Mouse (Mus musculus) brain, embryonic 18.5 days (tissue): ENCODE data around the gene Pygl.

Experiments used
- DNase-seq: peaks from one replicate; pipeline ENCODE4 v3.0.0-alpha.2; 2012; ENCODE audit warnings: low read depth, low spot score

The Pygl gene

DNA sequence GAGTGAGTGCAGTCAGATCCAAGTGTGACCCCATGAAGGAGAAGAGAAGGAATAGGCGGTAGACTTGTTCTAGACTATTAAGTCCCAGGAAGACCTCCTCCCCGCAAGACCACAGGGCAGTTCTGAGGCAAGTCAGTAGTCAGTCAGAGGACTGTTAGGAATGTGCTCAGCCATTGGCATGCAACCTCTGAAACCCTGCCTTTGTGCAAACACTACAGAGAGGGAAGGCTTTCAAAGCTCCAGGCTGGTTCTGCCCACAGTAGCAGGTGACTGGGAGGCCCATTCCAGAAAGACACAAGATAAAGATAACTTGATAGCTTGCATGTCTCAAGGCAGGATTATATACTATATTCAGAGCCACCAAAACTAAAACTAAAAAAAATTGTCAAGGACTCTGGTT lies at the start of gene Pygl:
Pygl (minus strand) TSS at position 195 of the 400 bp plus-strand sequence.
- no peak for DNase-seq

DNA sequence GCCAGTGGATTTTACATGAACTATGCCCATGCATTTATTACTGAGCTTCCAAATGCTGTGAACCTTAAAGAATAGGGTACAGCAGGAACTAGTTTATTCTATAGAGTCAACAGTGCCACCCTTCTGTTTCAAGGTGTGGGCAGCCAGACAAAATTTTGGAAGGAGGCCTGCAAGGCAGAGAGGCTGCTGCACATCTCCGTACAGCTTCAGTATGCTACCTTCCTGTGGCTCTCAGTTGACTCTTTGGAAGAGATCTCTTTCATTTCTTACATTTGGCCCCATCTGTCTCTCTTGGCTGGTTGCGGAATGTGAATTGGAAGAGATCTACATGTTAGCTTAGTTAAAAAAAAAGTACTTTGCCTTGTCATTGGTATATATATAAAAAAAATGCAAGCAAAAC lies 49.6 kb upstream of the Pygl start:
- no peak for DNase-seq

DNA sequence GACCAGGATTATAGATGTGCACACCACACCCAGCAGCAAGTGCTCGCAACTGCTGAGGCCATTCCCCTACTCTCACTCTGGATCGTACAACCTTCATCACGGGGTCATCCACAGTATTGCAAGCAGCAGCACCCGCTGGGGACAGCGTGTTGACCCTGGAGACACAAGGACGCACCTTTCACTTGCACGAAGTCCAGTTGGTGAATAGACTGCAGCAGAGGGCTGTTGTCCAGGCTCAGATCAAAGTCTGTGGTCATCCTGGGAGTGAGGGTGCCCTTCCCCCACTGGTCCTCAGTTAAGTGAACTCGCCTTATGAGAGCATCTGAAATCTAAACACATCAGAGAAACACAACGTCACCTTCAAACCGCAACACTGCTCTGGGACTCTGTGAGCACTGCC lies 49.1 kb upstream of the Pygl start:
- no peak for DNase-seq

DNA sequence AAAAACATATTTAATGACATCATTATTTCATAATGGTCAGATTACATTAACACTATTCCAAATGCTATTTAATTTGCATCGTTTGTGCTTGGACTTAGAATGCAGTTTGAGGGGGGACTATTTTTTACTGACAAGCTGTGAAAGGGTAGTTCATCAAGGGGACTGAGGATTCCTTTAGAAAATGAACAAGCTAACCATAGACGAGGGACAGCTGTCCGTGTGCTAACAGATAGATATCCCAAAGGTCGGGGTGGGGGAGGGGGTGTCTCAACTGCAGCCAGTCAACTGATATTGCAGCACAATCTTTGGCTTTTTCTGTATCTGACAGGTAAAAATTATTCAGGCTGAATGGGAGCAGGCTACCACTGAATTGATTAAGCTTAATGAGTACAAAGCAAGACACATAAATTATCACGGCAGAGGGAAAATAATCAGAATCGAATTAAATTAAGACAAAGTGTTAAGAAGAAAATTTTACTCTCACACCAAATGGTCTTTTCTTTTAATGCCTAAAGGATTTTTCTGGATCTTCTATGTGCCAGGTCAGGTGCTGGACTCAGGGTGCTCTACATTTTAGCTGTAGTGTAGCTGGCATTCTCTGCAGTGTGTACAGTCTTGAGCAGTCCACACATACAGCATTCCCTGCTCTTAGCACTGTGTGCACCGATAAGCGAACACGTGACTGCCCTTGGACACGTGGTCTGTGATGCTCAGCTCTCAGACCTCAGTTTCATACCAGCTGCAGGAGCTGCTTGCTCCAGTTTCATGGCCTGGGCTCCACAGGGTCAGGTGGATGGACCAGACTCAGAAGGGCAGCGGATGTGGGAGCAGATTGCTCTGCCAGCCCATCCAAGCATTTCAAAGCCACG lies 46.0 kb upstream of the Pygl start:
- DNase-seq: no peak

- DNase-seq: no peak
These were observed 38.4 kb upstream of the Pygl start for GRCm38 (mm10) chr12:70269724-70270123.

DNA sequence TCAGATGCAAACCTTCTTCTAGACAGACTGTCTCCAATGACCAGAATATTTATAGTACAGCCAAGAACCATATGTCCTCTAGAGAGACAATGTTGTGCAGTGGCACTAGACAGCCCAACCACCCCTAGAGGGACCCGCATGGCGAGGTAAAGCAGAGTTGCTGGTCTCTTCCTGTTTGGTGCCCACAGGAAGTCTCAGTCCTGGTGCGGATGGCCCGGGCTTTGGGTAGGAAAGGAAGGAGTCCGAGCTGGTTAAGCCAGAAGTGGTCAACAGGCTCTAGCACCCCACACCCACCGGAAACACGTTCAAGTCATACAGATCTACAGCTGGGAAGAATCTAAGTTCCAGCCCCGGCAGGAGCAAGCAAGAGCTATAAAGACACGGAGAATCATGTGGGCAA lies 36.0 kb upstream of the Pygl start:
- DNase-seq: no peak

GRCm38 (mm10) chr12:70266494-70266931 lies 35.2 kb upstream of the Pygl start:
- DNase-seq: no peak

GRCm38 (mm10) chr12:70263721-70264120 lies 32.4 kb upstream of the Pygl start:
- no peak for DNase-seq

DNA sequence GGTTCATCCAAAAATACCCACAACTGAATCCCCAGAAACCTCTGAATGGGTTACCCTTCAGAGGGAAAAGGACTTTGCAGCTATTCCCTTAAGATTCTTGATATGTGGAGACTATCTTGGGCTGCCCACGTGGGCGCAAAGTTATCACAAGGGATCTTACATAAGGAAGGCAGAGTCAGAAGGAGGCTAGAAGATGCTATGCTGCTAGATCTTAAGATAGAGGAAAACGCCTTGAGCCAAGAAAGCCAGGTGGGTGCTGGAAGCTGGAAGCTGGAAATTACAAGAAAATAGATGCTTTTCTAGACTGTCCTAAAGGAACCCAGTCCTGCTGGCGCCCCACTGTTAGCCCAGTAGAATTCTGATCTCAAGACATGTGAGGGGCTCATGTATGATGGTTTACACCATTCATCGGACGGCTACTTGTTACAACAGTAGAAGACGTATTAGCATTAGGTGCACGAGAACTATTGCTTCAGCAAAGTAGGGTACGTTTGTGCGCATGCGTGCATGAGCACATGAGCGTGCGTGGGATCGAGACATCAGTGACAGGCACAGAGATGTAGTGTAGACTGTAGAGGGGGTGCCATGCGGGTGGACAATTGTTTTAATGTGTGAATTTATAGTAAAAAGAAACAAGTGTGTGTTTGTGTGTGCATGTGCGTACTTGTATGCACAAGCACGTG lies 31.1 kb upstream of the Pygl start:
- no peak for DNase-seq

DNA sequence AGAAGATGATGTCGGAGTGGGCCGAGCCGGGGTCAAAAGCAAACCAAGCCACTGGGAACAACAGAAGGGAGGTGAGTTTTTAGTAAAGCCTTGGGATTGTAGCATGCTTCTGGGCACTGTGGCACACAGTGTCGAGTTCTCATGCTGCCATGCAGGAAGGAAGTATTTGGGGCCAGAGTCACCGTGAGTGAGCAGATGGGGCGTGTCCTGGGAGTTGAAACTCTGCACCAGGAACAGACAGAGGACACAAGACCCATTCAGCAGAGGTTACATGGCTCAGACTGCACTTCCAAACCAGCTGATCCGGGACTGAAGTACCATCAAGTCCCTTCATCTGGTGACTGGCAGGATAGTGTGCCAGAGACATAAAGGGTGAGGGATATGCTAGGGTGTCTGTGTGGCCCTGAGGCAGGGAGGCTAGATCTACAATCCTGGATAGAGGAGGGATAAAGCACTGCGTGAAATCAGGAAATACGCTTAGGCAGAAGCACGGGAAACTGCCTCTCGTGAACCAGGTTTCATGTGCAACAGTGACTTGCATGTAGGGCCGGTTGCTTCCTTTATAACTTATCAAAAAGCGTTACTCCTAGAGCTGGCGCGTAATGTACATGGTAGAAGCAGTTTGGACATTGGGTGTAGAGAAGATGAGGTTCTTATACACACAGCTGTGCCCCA lies 20.1 kb upstream of the Pygl start:
- DNase-seq: no peak

GRCm38 (mm10) chr12:70249616-70250157 lies 18.4 kb upstream of the Pygl start:
- no peak for DNase-seq

GRCm38 (mm10) chr12:70247683-70248474 lies 16.6 kb upstream of the Pygl start:
- DNase-seq: no peak

DNA sequence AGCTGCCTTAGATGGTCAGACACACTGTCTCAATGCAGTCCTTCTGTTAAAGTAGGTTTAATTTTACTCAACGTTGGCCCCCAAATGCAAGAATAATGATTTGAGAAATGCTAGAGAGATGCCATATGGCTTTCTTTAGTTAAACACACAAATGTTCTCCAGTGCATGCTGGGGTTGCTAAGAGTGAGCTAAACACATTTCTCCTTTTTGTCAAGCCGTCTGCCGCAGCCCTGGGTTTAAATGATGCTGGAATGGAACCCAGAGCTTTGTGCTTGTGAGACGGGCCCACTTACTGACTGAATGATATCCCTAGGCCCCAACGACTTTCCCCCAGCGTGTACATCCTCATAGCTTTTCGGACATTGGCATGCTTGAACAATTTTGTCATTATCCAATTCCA lies 11.3 kb upstream of the Pygl start:
- no peak for DNase-seq

DNA sequence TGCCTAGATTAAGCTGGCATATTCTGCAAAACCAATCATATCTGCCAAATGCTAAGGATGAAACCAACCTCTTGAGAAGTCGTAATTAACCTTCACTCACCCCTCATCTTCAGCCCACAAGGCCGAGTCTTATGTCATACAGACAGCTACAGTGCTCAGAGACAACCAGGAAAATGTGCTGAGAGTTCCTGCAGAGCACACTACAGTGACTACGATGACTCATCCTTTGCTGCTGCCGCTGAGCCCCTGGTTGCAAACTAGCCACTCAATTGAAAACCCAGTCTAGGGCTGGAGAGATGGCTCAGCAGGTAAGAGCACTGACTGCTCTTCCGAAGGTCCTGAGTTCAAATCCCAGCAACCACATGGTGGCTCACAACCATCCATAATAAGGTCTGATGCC lies 8.5 kb upstream of the Pygl start:
- no peak for DNase-seq

DNA sequence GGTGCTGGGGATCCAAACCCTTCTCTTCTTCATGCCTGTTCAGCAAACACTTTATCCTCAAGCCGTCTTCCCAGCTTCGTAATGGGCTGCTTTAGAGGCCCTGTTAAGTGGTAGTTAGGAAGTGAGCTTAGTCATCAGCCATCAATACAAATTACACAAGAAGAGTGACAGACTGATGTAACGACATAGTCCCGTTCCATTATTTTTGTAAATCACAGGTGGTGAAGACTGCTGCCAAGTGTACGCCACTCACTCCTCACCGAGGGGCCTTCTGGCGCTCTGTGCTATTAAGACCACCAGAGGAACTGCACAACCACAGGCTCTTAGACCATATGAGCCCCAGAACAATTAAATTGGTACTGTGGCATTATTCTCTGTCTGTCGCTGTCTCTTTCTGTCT lies 7.3 kb upstream of the Pygl start:
- no peak for DNase-seq

GRCm38 (mm10) chr12:70234938-70235484 lies 3.7 kb upstream of the Pygl start:
- peak; percentile 50 for DNase-seq

DNA sequence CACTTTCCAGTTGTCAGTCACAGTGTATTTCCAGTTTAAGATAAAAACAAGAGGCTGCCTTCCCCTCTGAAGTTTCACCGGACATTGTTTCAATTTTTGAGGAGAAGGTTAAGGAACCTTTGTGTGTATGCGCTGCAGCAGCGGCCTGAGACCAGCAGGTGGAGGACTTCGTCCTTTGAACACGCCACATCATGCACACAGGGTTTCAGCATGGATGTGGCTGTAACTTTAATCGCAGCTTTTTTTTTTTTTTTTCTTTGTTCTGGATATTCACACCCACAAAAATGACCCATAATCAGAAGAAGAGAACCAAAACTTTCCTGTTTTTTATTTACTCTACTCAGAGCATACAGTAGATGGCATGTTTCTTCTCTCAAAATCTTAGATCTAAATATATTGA lies 3.1 kb upstream of the Pygl start:
- no peak for DNase-seq

DNA sequence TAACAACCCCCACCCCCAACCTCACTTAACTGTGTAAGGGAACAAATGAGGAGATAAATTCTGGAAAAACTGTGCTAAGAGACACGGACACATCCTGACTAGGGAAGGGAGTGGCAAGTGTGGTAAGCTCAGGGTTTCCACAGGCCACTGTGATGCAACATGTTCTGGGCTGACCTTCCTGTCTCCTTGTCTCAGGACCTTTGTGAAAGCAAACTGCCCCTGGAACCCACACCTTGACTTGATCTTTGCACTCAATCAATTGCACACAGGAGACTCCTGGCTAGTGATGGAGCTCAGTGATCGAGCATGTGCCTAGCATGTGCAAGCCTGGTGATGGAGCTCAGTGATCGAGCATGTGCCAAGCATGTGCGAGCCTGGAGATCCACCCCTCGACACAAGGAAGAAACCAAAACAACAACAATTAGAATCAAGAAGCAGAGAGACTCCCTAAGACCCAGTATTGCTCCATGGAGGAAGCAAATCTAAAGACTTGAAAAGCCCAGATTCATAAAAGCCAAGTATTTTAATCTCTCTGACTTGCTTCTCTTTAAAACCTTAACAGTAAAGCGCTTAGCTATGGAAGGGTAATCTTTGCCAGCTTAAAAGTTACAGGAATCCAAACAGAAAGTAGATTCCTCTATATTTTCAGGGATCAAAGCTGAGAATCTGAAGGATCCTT lies 2.5 kb upstream of the Pygl start:
- no peak for DNase-seq

DNA sequence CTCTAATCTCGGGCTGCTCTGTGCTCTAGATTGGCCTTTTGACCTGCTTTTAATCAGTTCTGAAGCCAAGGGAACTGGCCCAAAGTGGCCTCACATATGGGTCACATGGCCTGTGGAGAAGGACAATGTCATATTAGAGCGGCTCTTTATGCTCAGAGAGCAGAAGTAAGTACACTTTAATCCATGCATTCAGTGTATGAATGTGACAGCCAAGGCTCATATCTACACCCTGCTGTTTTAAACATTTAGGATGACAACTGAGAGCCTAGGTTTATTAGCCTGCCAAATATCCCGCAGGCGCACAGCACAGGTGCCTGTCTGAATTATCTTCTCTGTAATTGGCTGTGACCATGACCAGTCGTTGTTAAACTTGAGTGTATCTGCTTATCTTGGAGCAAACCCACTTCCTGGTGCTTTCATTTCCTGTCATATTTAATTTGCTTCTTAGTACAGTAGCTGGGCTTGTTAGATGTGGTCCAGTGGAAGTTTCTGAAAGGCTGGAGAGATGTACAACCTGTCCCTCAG lies 794 bp upstream of the Pygl start:
- no peak for DNase-seq

- DNase-seq: no peak
These were observed 3.1 kb downstream of the Pygl start for GRCm38 (mm10) chr12:70228155-70228554.
